Mouse (Mus musculus) neural tube, embryonic 13.5 days (tissue): ENCODE measurements at regions not wholly inside any gene's neighbourhood (a gene's known extent, or its start where the extent isn't known, plus 50 kb on each side); places are given as distances from the start of the nearest gene placed in this dataset.

Source experiments
- ATAC-seq: fragments of 200-750 bp; cut with Nextera tagmentation; 2 replicates; pipeline ENCODE4 v1.8.0; 2017; ENCODE audit warnings: low read depth, mild to moderate bottlenecking, moderate TSS enrichment, moderate library complexity
- H3K27ac ChIP-seq: fragments of 300-500 bp; sonication (generic); replicated peaks from 2 replicates; pipeline ENCODE4 v1.5.1; 2015; ENCODE audit warnings: moderate library complexity, mild to moderate bottlenecking, inconsistent platforms
- H3K27me3 ChIP-seq: fragments of 300-500 bp; sonication (generic); 2 replicates; pipeline ENCODE4 v1.6.1; 2015; ENCODE audit warnings: mild to moderate bottlenecking, inconsistent platforms
- H3K36me3 ChIP-seq: fragments of 300-500 bp; sonication (generic); 2 replicates; pipeline ENCODE4 v1.6.1; 2015; ENCODE audit warnings: mild to moderate bottlenecking, inconsistent platforms
- H3K4me1 ChIP-seq: fragments of 300-500 bp; sonication (generic); replicated peaks from 2 replicates; pipeline ENCODE4 v1.6.1; 2015; ENCODE audit warnings: inconsistent platforms
- H3K4me2 ChIP-seq: fragments of 300-500 bp; sonication (generic); 2 replicates; pipeline ENCODE4 v1.6.1; 2015; ENCODE audit warnings: inconsistent platforms, mild to moderate bottlenecking, moderate library complexity
- H3K4me3 ChIP-seq: fragments of 300-500 bp; sonication (generic); 2 replicates; pipeline ENCODE4 v1.5.1; 2015; ENCODE audit warnings: mild to moderate bottlenecking, inconsistent platforms
- H3K9ac ChIP-seq: fragments of 300-500 bp; sonication (generic); 2 replicates; pipeline ENCODE4 v1.6.1; 2015; ENCODE audit warnings: moderate library complexity, mild to moderate bottlenecking, inconsistent platforms
- H3K9me3 ChIP-seq: fragments of 300-500 bp; sonication (generic); 2 replicates; pipeline ENCODE4 v1.6.1; 2016; ENCODE audit warnings: inconsistent platforms
- WGBS: fragments of 180-500 bp; shearing (Covaris S2); methylation state at CpG from one replicate; pipeline ENCODE4 v1.1.7; 2015; 5-methylcytosine and 5-hydroxymethylcytosine counted together

GRCm38 (mm10) chr3:19747361-19747760, 118.9 kb upstream of the 1700064H15Rik start:
- Histone ChIP-seq H3K4me3 (no peak overlapping the region), H3K36me3 (no peaks in the 10 kb centered on the region), H3K4me1 (no peaks in the 10 kb centered on the region), H3K4me2 (no peak overlapping the region), H3K9ac (no peak overlapping the region), H3K27me3 (no peaks in the 10 kb centered on the region), H3K27ac (no peak overlapping the region), H3K9me3 (no peaks in the 10 kb centered on the region)
- ATAC-seq, result no peak
- WGBS, result 82% methylated on average over 4 of the region's 4 CpGs

DNA sequence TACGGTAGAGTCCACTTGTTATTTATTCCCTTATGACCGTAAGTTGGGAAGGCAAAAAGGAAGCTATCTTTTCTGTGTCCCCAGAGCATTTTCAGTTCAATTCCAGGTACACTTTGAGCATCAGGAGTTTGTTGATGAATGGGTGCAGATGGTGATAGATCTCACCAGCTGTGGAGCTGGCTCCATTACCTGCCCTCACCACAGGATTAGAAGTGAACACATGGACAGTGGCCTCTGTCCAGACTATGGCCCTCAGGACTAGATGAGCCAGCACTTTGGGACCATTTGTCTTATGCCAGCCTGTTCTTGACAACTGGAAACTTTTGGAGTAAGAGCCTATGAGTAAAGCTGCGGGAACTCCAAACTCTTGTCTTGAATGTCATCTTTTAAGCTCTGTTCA, 123.5 kb upstream of the 1700064H15Rik start:
- Histone ChIP-seq H3K4me2 (no peak overlapping the region), H3K27me3 (no peaks in the 10 kb centered on the region), H3K9ac (no peak overlapping the region), H3K36me3 (no peaks in the 10 kb centered on the region), H3K4me1 (no peaks in the 10 kb centered on the region), H3K4me3 (no peak overlapping the region), H3K27ac (no peak overlapping the region), H3K9me3 (no peaks in the 10 kb centered on the region)
- WGBS, result 93% methylated on average over 3 of the region's 3 CpGs
- no peak for ATAC-seq

GRCm38 (mm10) chr3:19754011-19754410, 125.5 kb upstream of the 1700064H15Rik start:
- H3K36me3 ChIP-seq, result no peaks in the 10 kb centered on the region
- 82% methylated on average over 1 of the region's 1 CpGs for WGBS
- ATAC-seq, result no peak
- no peak overlapping the region for H3K9ac ChIP-seq
- no peaks in the 10 kb centered on the region for H3K4me1 ChIP-seq
- no peaks in the 10 kb centered on the region for H3K27me3 ChIP-seq
- no peak overlapping the region for H3K4me3 ChIP-seq
- no peak overlapping the region for H3K4me2 ChIP-seq
- no peak overlapping the region for H3K27ac ChIP-seq
- H3K9me3 ChIP-seq, result no peaks in the 10 kb centered on the region

DNA sequence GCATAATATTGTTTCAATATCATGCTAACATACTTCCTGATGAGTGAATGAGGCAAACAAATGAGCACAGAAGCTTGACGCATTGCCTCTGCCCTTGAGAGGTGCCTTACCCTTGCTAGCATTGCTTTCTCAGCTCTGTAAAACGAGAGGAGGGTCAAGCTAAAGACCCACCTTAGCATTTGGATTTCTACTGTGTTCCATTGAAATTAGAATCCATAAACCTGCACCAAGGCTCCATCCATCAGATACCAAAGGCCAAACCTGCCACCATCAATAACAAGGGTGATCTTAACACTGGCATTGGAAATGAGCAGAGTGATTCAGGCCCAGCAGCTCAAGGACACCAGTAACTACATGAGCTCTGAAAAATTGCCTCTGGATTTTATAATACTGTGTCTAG, 126.2 kb upstream of the 1700064H15Rik start:
- H3K4me2 ChIP-seq, result no peak overlapping the region
- H3K4me3 ChIP-seq, result no peak overlapping the region
- 73% methylated on average over 2 of the region's 2 CpGs for WGBS
- H3K27ac ChIP-seq, result no peak overlapping the region
- no peaks in the 10 kb centered on the region for H3K9me3 ChIP-seq
- H3K36me3 ChIP-seq, result no peaks in the 10 kb centered on the region
- ATAC-seq, result no peak
- H3K27me3 ChIP-seq, result no peaks in the 10 kb centered on the region
- no peak overlapping the region for H3K9ac ChIP-seq
- H3K4me1 ChIP-seq, result no peaks in the 10 kb centered on the region

- Histone ChIP-seq H3K27me3 (no peaks in the 10 kb centered on the region), H3K4me1 (no peaks in the 10 kb centered on the region), H3K4me2 (no peak overlapping the region), H3K27ac (no peak overlapping the region), H3K9ac (no peak overlapping the region), H3K4me3 (no peak overlapping the region), H3K36me3 (no peaks in the 10 kb centered on the region), H3K9me3 (no peaks in the 10 kb centered on the region)
- WGBS, result 85% methylated on average over 3 of the region's 3 CpGs
- ATAC-seq, result no peak
Measured at GRCm38 (mm10) chr3:19755136-19755535, 126.7 kb upstream of the 1700064H15Rik start.

DNA sequence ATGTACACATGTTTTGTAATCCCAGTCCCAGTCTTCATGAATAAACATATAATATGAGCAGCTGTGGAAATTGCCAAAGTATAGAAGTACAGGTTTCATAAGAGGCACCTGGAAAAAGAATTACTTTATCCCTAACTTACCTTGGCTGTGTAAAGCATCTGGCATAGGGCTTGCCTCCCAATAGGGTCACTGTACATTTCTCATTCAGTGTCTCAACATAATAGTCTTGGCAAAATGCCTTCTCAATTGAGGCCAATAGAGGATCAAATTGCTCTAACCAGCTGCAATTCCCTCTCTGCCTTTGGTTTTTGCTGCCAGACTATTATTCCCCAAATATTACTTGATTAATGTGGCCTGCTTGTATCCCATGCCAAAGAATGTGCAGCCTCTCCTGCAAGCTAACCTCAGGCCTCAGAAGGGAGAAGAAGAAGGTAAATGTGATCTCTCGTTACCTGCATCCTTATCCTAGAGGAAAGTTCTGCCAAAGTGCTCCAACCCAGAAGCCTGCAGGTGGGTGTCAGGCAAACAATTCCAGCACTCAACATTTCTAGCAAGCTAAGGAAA, 158.2 kb upstream of the Cp start:
- Histone ChIP-seq H3K27ac (no peak overlapping the region), H3K4me3 (no peak overlapping the region), H3K9ac (no peak overlapping the region), H3K9me3 (no peaks in the 10 kb centered on the region; the same call in 1 of the 2 replicates), H3K4me1 (no peaks in the 10 kb centered on the region), H3K36me3 (no peaks in the 10 kb centered on the region), H3K27me3 (no peaks in the 10 kb centered on the region), H3K4me2 (no peak overlapping the region)
- no peak for ATAC-seq
- WGBS, result 91% methylated on average over 1 of the region's 1 CpGs

GRCm38 (mm10) chr3:19810034-19810433, 146.8 kb upstream of the Cp start:
- WGBS, result 82% methylated on average over 3 of the region's 3 CpGs
- no peak for ATAC-seq

DNA sequence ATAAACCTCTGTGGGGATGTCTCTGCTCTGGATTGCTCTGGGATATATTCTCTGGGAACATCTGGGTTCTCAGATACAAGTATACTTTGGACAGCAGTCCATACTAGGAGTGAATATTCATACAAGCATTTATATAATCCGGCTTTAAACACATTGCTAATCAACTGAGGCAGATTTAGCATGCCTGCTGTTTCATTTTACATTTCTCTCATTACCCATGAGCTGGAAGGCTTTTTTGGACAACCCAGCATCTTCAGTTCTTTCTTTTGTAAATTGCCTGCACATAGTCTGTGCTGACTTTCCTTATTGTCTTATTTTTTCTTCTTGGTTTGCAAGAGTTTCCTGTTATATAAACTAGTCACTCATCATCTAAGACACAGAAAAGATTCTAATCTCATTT, 131.9 kb upstream of the Cp start:
- Histone ChIP-seq H3K4me2 (no peak overlapping the region), H3K27me3 (no peaks in the 10 kb centered on the region), H3K36me3 (no peaks in the 10 kb centered on the region), H3K9ac (no peak overlapping the region), H3K9me3 (no peaks in the 10 kb centered on the region), H3K4me3 (no peak overlapping the region), H3K27ac (no peak overlapping the region), H3K4me1 (no peaks in the 10 kb centered on the region)
- WGBS, result 90% methylated on average over 1 of the region's 1 CpGs
- ATAC-seq, result no peak

More at GRCm38 (mm10) chr3:19810034-19810433, 146.8 kb upstream of the Cp start:
- no peaks in the 10 kb centered on the region for H3K27me3 ChIP-seq
- H3K4me1 ChIP-seq, result no peaks in the 10 kb centered on the region
- H3K4me3 ChIP-seq, result no peak overlapping the region
- no peaks in the 10 kb centered on the region for H3K36me3 ChIP-seq
- H3K4me2 ChIP-seq, result no peak overlapping the region
- H3K9me3 ChIP-seq, result no peaks in the 10 kb centered on the region
- no peak overlapping the region for H3K9ac ChIP-seq
- H3K27ac ChIP-seq, result no peak overlapping the region

GRCm38 (mm10) chr3:19828518-19829246, 128.2 kb upstream of the Cp start:
- H3K27ac ChIP-seq, result no peak overlapping the region
- WGBS, result 47% methylated on average over 5 of the region's 5 CpGs
- H3K4me1 ChIP-seq, result no peaks in the 10 kb centered on the region
- no peaks in the 10 kb centered on the region for H3K27me3 ChIP-seq
- H3K4me2 ChIP-seq, result no peak overlapping the region
- H3K4me3 ChIP-seq, result no peak overlapping the region
- no peak overlapping the region for H3K9ac ChIP-seq
- no peaks in the 10 kb centered on the region for H3K36me3 ChIP-seq
- ATAC-seq, result no peak
- H3K9me3 ChIP-seq, result no peaks in the 10 kb centered on the region

DNA sequence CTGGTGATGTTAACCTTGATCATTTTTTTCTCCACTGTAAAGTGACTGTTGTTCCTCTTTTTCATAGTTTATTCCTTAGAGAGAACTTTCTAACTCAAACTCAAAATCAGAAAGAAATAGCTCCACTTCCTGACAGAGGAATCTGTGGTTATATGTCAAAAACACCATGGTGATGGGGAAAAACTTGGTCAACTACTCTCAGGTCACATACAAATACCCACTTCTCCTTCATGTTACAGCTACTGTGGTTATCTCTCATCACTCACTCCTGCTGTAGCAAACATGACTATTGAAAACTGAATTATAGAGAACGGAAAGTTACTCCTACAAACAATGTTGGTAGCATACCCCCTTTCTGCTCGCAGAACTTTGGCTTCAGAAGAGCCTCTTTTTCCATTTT, 127.1 kb upstream of the Cp start:
- Histone ChIP-seq H3K4me2 (no peak overlapping the region), H3K36me3 (no peaks in the 10 kb centered on the region), H3K9me3 (no peaks in the 10 kb centered on the region), H3K27me3 (no peaks in the 10 kb centered on the region), H3K4me3 (no peak overlapping the region), H3K9ac (no peak overlapping the region), H3K27ac (no peak overlapping the region), H3K4me1 (no peaks in the 10 kb centered on the region)
- WGBS, result 80% methylated on average over 2 of the region's 2 CpGs
- no peak for ATAC-seq

- Histone ChIP-seq H3K27ac (no peak overlapping the region), H3K4me3 (no peak overlapping the region), H3K4me2 (no peak overlapping the region), H3K9ac (no peak overlapping the region), H3K9me3 (no peaks in the 10 kb centered on the region), H3K4me1 (no peaks in the 10 kb centered on the region), H3K36me3 (no peaks in the 10 kb centered on the region), H3K27me3 (no peaks in the 10 kb centered on the region)
- WGBS, result 81% methylated on average over 6 of the region's 6 CpGs
- no peak for ATAC-seq
Measured at GRCm38 (mm10) chr3:19848031-19848735, 108.7 kb upstream of the Cp start.

GRCm38 (mm10) chr3:19848736-19849269, 108.1 kb upstream of the Cp start:
- H3K4me1 ChIP-seq, result no peaks in the 10 kb centered on the region
- no peak overlapping the region for H3K27ac ChIP-seq
- no peak overlapping the region for H3K4me3 ChIP-seq
- no peaks in the 10 kb centered on the region for H3K36me3 ChIP-seq
- no peak overlapping the region for H3K4me2 ChIP-seq
- H3K9me3 ChIP-seq, result no peaks in the 10 kb centered on the region
- no peak for ATAC-seq
- no peak overlapping the region for H3K9ac ChIP-seq
- 71% methylated on average over 1 of the region's 1 CpGs for WGBS
- no peaks in the 10 kb centered on the region for H3K27me3 ChIP-seq
